Mouse (Mus musculus): ENCODE data around the gene Med19. TPM values are rescaled to one million over a fixed set of nuclear protein-coding genes. Genes with fewer than 3 reads are reported as not detected.

Med19 gene
- polyA plus RNA-seq, 1 experiment, result 20.3 TPM

GRCm38 (mm10) chr2:84640833-84641232 is 37.4 kb upstream of the Med19 start:
- TF ChIP-seq REST (IDR thresholded peaks at IDR 0.05; ENCODE audit: insufficient read depth, insufficient read length) (no peak), USF1 (IDR thresholded peaks at IDR 0.05; ENCODE audit: low read depth) (no peak), TCF3 (IDR thresholded peaks at IDR 0.05; ENCODE audit: insufficient read length, low read depth) (no peak), MAX (IDR thresholded peaks at IDR 0.05; ENCODE audit: low read depth) (no peak), E2F4 (IDR thresholded peaks at IDR 0.05; ENCODE audit: insufficient read depth) (no peak), SRF (IDR thresholded peaks at IDR 0.05; ENCODE audit: control insufficient read depth, insufficient read length, low read depth) (no peak), POLR2AphosphoS2 (IDR thresholded peaks at IDR 0.05; ENCODE audit: insufficient read length, low read depth) (no peak), POLR2A (IDR thresholded peaks at IDR 0.05; ENCODE audit: insufficient read length, low read depth) (no peak), MYOG (IDR thresholded peaks at IDR 0.05; ENCODE audit: control insufficient read depth in 1 of 3, insufficient read depth in 1 of 3, insufficient read length in 2 of 3, low read depth in 2 of 3) (peak in 2 of 3 experiments; percentile 30 to 64), TCF12 (IDR thresholded peaks at IDR 0.05; ENCODE audit: insufficient read depth, poor library complexity, severe bottlenecking) (peak; percentile 27), CEBPB (IDR thresholded peaks at IDR 0.05; ENCODE audit: insufficient read depth, poor library complexity, severe bottlenecking) (no peak), MYOD1 (IDR thresholded peaks at IDR 0.05; ENCODE audit: control insufficient read depth in 1 of 3, insufficient read length in 2 of 3, low read depth in 2 of 3) (peak; percentile 60 to 67 (median 64))
- no peak overlapping the region for H3K4me3 ChIP-seq
- peaks cover 99% of the 10 kb centered on the region for H3K79me2 ChIP-seq (ENCODE audit: control insufficient read depth, insufficient read depth)
- H3K36me3 ChIP-seq (ENCODE audit: control insufficient read depth, insufficient read depth), result no peaks in the 10 kb centered on the region
- peak overlapping the region; percentile 31 for H3K4me2 ChIP-seq (ENCODE audit: low read depth)
- H3ac ChIP-seq (ENCODE audit: control insufficient read depth, insufficient read length), result no peak overlapping the region
- no peaks in the 10 kb centered on the region for H3K27me3 ChIP-seq (ENCODE audit: control insufficient read depth, insufficient read depth, insufficient read length)

- Histone ChIP-seq H3K79me2 (ENCODE audit: control insufficient read depth, insufficient read depth) (peaks cover 92% of the 10 kb centered on the region), H3ac (ENCODE audit: control insufficient read depth, insufficient read length) (no peak overlapping the region), H3K4me3 (no peak overlapping the region), H3K27me3 (ENCODE audit: control insufficient read depth, insufficient read depth, insufficient read length) (no peaks in the 10 kb centered on the region), H3K4me2 (ENCODE audit: low read depth) (peak overlapping the region; percentile 78), H3K36me3 (ENCODE audit: control insufficient read depth, insufficient read depth) (no peaks in the 10 kb centered on the region)
- peak in 1 of 3 experiments; percentile 13 for TF ChIP-seq MYOG (IDR thresholded peaks at IDR 0.05; ENCODE audit: control insufficient read depth in 1 of 3, insufficient read depth in 1 of 3, insufficient read length in 2 of 3, low read depth in 2 of 3)
- peak; percentile 7 for TF ChIP-seq TCF12 (IDR thresholded peaks at IDR 0.05; ENCODE audit: insufficient read depth, poor library complexity, severe bottlenecking)
- peak; percentile 78 to 94 (median 91) for TF ChIP-seq MYOD1 (IDR thresholded peaks at IDR 0.05; ENCODE audit: control insufficient read depth in 1 of 3, insufficient read length in 2 of 3, low read depth in 2 of 3)
- no peak for TF ChIP-seq MAX (IDR thresholded peaks at IDR 0.05; ENCODE audit: low read depth)
- TF ChIP-seq REST (IDR thresholded peaks at IDR 0.05; ENCODE audit: insufficient read depth, insufficient read length), result no peak
These were observed 32.1 kb upstream of the Med19 start for GRCm38 (mm10) chr2:84646138-84646537.

GRCm38 (mm10) chr2:84647051-84647568 is 31.1 kb upstream of the Med19 start:
- TF ChIP-seq MYOG (IDR thresholded peaks at IDR 0.05; ENCODE audit: control insufficient read depth in 1 of 3, insufficient read depth in 1 of 3, insufficient read length in 2 of 3, low read depth in 2 of 3) (no peak), USF1 (IDR thresholded peaks at IDR 0.05; ENCODE audit: low read depth) (no peak), SRF (IDR thresholded peaks at IDR 0.05; ENCODE audit: control insufficient read depth, insufficient read length, low read depth) (no peak), POLR2A (IDR thresholded peaks at IDR 0.05; ENCODE audit: insufficient read length, low read depth) (no peak), TCF3 (IDR thresholded peaks at IDR 0.05; ENCODE audit: insufficient read length, low read depth) (no peak), MYOD1 (IDR thresholded peaks at IDR 0.05; ENCODE audit: control insufficient read depth in 1 of 3, insufficient read length in 2 of 3, low read depth in 2 of 3) (no peak), POLR2AphosphoS2 (IDR thresholded peaks at IDR 0.05; ENCODE audit: insufficient read length, low read depth) (no peak), E2F4 (IDR thresholded peaks at IDR 0.05; ENCODE audit: insufficient read depth) (no peak), MAX (IDR thresholded peaks at IDR 0.05; ENCODE audit: low read depth) (no peak), CEBPB (IDR thresholded peaks at IDR 0.05; ENCODE audit: insufficient read depth, poor library complexity, severe bottlenecking) (no peak), TCF12 (IDR thresholded peaks at IDR 0.05; ENCODE audit: insufficient read depth, poor library complexity, severe bottlenecking) (no peak), REST (IDR thresholded peaks at IDR 0.05; ENCODE audit: insufficient read depth, insufficient read length) (no peak)
- H3K4me3 ChIP-seq, result no peak overlapping the region
- no peaks in the 10 kb centered on the region for H3K27me3 ChIP-seq (ENCODE audit: control insufficient read depth, insufficient read depth, insufficient read length)
- H3K79me2 ChIP-seq (ENCODE audit: control insufficient read depth, insufficient read depth), result peaks cover 82% of the 10 kb centered on the region
- no peak overlapping the region for H3ac ChIP-seq (ENCODE audit: control insufficient read depth, insufficient read length)
- H3K4me2 ChIP-seq (ENCODE audit: low read depth), result peak overlapping the region; percentile 78
- no peaks in the 10 kb centered on the region for H3K36me3 ChIP-seq (ENCODE audit: control insufficient read depth, insufficient read depth)

GRCm38 (mm10) chr2:84648369-84648768 is 29.8 kb upstream of the Med19 start:
- Histone ChIP-seq H3K79me2 (ENCODE audit: control insufficient read depth, insufficient read depth) (peaks cover 69% of the 10 kb centered on the region), H3K4me2 (ENCODE audit: low read depth) (peak overlapping the region; percentile 78), H3K4me3 (peak overlapping the region; percentile 82), H3K27me3 (ENCODE audit: control insufficient read depth, insufficient read depth, insufficient read length) (no peaks in the 10 kb centered on the region), H3K36me3 (ENCODE audit: control insufficient read depth, insufficient read depth) (no peaks in the 10 kb centered on the region), H3ac (ENCODE audit: control insufficient read depth, insufficient read length) (no peak overlapping the region)
- TF ChIP-seq SRF (IDR thresholded peaks at IDR 0.05; ENCODE audit: control insufficient read depth, insufficient read length, low read depth) (no peak), E2F4 (IDR thresholded peaks at IDR 0.05; ENCODE audit: insufficient read depth) (no peak), REST (IDR thresholded peaks at IDR 0.05; ENCODE audit: insufficient read depth, insufficient read length) (no peak), MAX (IDR thresholded peaks at IDR 0.05; ENCODE audit: low read depth) (no peak), POLR2AphosphoS2 (IDR thresholded peaks at IDR 0.05; ENCODE audit: insufficient read length, low read depth) (no peak), MYOG (IDR thresholded peaks at IDR 0.05; ENCODE audit: control insufficient read depth in 1 of 3, insufficient read depth in 1 of 3, insufficient read length in 2 of 3, low read depth in 2 of 3) (no peak), TCF3 (IDR thresholded peaks at IDR 0.05; ENCODE audit: insufficient read length, low read depth) (no peak)

- Histone ChIP-seq H3K79me2 (ENCODE audit: control insufficient read depth, insufficient read depth) (peaks cover 56% of the 10 kb centered on the region), H3K4me3 (peak overlapping the region; percentile 82), H3K27me3 (ENCODE audit: control insufficient read depth, insufficient read depth, insufficient read length) (no peaks in the 10 kb centered on the region), H3K4me2 (ENCODE audit: low read depth) (peak overlapping the region; percentile 78), H3ac (ENCODE audit: control insufficient read depth, insufficient read length) (peak overlapping the region; percentile 14), H3K36me3 (ENCODE audit: control insufficient read depth, insufficient read depth) (no peaks in the 10 kb centered on the region)
- no peak for TF ChIP-seq MYOD1 (IDR thresholded peaks at IDR 0.05; ENCODE audit: control insufficient read depth in 1 of 3, insufficient read length in 2 of 3, low read depth in 2 of 3)
- TF ChIP-seq USF1 (IDR thresholded peaks at IDR 0.05; ENCODE audit: low read depth), result no peak
- TF ChIP-seq SRF (IDR thresholded peaks at IDR 0.05; ENCODE audit: control insufficient read depth, insufficient read length, low read depth), result no peak
- TF ChIP-seq MYOG (IDR thresholded peaks at IDR 0.05; ENCODE audit: control insufficient read depth in 1 of 3, insufficient read depth in 1 of 3, insufficient read length in 2 of 3, low read depth in 2 of 3), result no peak
- no peak for TF ChIP-seq E2F4 (IDR thresholded peaks at IDR 0.05; ENCODE audit: insufficient read depth)
- TF ChIP-seq REST (IDR thresholded peaks at IDR 0.05; ENCODE audit: insufficient read depth, insufficient read length), result no peak
- no peak for TF ChIP-seq MAX (IDR thresholded peaks at IDR 0.05; ENCODE audit: low read depth)
- TF ChIP-seq CEBPB (IDR thresholded peaks at IDR 0.05; ENCODE audit: insufficient read depth, poor library complexity, severe bottlenecking), result no peak
These were observed 28.5 kb upstream of the Med19 start for GRCm38 (mm10) chr2:84649674-84650073.

Data from myocyte (in vitro differentiated cells).